Mouse (Mus musculus): ENCODE results near the gene Fam174a. TPM values are rescaled to one million over a fixed set of nuclear protein-coding genes. Genes with fewer than 3 reads are reported as not detected.

The Fam174a gene
- polyA plus RNA-seq, 1 experiment, result 6.8 TPM

GRCm38 (mm10) chr1:95343585-95344485 lies 30.4 kb downstream of the Fam174a start:
- H3K9me3 ChIP-seq (replicated peaks; ENCODE audit: control insufficient read depth, insufficient read depth, low read length, poor library complexity, severe bottlenecking), result no peaks in the 10 kb centered on the region
- no peaks in the 10 kb centered on the region for H3K27me3 ChIP-seq (ENCODE audit: control insufficient read depth, insufficient read depth, low read length, poor library complexity, severe bottlenecking)
- no peaks in the 10 kb centered on the region for H3K36me3 ChIP-seq (ENCODE audit: control insufficient read depth, insufficient read depth, low read length, poor library complexity, severe bottlenecking)
- TF ChIP-seq CTCF (IDR thresholded peaks at IDR 0.05; ENCODE audit: low read depth, low read length), result no peak
- TF ChIP-seq POLR2A (IDR thresholded peaks at IDR 0.05; ENCODE audit: insufficient read depth, low read length), result no peak
- TF ChIP-seq EP300 (IDR thresholded peaks at IDR 0.05; ENCODE audit: insufficient read depth, low read depth, low read length), result no peak
- no peak overlapping the region for H3K27ac ChIP-seq (ENCODE audit: insufficient read depth, low read length)
- no peaks in the 10 kb centered on the region for H3K4me1 ChIP-seq (ENCODE audit: control insufficient read depth, insufficient read depth, low read length)
- H3K4me3 ChIP-seq (ENCODE audit: low read depth, low read length), result no peak overlapping the region
- H3K9ac ChIP-seq (ENCODE audit: low read depth, poor library complexity, severe bottlenecking), result no peak overlapping the region

- H3K9ac ChIP-seq (ENCODE audit: low read depth, poor library complexity, severe bottlenecking), result no peak overlapping the region
- H3K4me1 ChIP-seq (ENCODE audit: control insufficient read depth, insufficient read depth, low read length), result no peaks in the 10 kb centered on the region
- TF ChIP-seq CTCF (IDR thresholded peaks at IDR 0.05; ENCODE audit: low read depth, low read length), result no peak
- no peak for TF ChIP-seq POLR2A (IDR thresholded peaks at IDR 0.05; ENCODE audit: insufficient read depth, low read length)
- no peak for TF ChIP-seq EP300 (IDR thresholded peaks at IDR 0.05; ENCODE audit: insufficient read depth, low read depth, low read length)
- H3K9me3 ChIP-seq (replicated peaks; ENCODE audit: control insufficient read depth, insufficient read depth, low read length, poor library complexity, severe bottlenecking), result no peaks in the 10 kb centered on the region
- H3K36me3 ChIP-seq (ENCODE audit: control insufficient read depth, insufficient read depth, low read length, poor library complexity, severe bottlenecking), result no peaks in the 10 kb centered on the region
- H3K4me3 ChIP-seq (ENCODE audit: low read depth, low read length), result no peak overlapping the region
- no peaks in the 10 kb centered on the region for H3K27me3 ChIP-seq (ENCODE audit: control insufficient read depth, insufficient read depth, low read length, poor library complexity, severe bottlenecking)
- H3K27ac ChIP-seq (ENCODE audit: insufficient read depth, low read length), result no peak overlapping the region
These were observed 40.7 kb downstream of the Fam174a start for GRCm38 (mm10) chr1:95354146-95354545.

GRCm38 (mm10) chr1:95356904-95357303 lies 43.5 kb downstream of the Fam174a start:
- Histone ChIP-seq H3K36me3 (ENCODE audit: control insufficient read depth, insufficient read depth, low read length, poor library complexity, severe bottlenecking) (no peaks in the 10 kb centered on the region), H3K27me3 (ENCODE audit: control insufficient read depth, insufficient read depth, low read length, poor library complexity, severe bottlenecking) (no peaks in the 10 kb centered on the region), H3K4me3 (ENCODE audit: low read depth, low read length) (no peak overlapping the region), H3K9ac (ENCODE audit: low read depth, poor library complexity, severe bottlenecking) (no peak overlapping the region), H3K9me3 (replicated peaks; ENCODE audit: control insufficient read depth, insufficient read depth, low read length, poor library complexity, severe bottlenecking) (no peaks in the 10 kb centered on the region), H3K4me1 (ENCODE audit: control insufficient read depth, insufficient read depth, low read length) (no peaks in the 10 kb centered on the region), H3K27ac (ENCODE audit: insufficient read depth, low read length) (no peak overlapping the region)
- no peak for TF ChIP-seq POLR2A (IDR thresholded peaks at IDR 0.05; ENCODE audit: insufficient read depth, low read length)
- no peak for TF ChIP-seq CTCF (IDR thresholded peaks at IDR 0.05; ENCODE audit: low read depth, low read length)
- TF ChIP-seq EP300 (IDR thresholded peaks at IDR 0.05; ENCODE audit: insufficient read depth, low read depth, low read length), result no peak

GRCm38 (mm10) chr1:95363692-95364091 lies 50.3 kb downstream of the Fam174a start:
- no peak overlapping the region for H3K27ac ChIP-seq (ENCODE audit: insufficient read depth, low read length)
- H3K4me3 ChIP-seq (ENCODE audit: low read depth, low read length), result no peak overlapping the region
- H3K36me3 ChIP-seq (ENCODE audit: control insufficient read depth, insufficient read depth, low read length, poor library complexity, severe bottlenecking), result no peaks in the 10 kb centered on the region
- no peaks in the 10 kb centered on the region for H3K4me1 ChIP-seq (ENCODE audit: control insufficient read depth, insufficient read depth, low read length)
- H3K27me3 ChIP-seq (ENCODE audit: control insufficient read depth, insufficient read depth, low read length, poor library complexity, severe bottlenecking), result no peaks in the 10 kb centered on the region
- no peaks in the 10 kb centered on the region for H3K9me3 ChIP-seq (replicated peaks; ENCODE audit: control insufficient read depth, insufficient read depth, low read length, poor library complexity, severe bottlenecking)
- TF ChIP-seq POLR2A (IDR thresholded peaks at IDR 0.05; ENCODE audit: insufficient read depth, low read length), result no peak
- no peak for TF ChIP-seq EP300 (IDR thresholded peaks at IDR 0.05; ENCODE audit: insufficient read depth, low read depth, low read length)
- no peak for TF ChIP-seq CTCF (IDR thresholded peaks at IDR 0.05; ENCODE audit: low read depth, low read length)
- no peak overlapping the region for H3K9ac ChIP-seq (ENCODE audit: low read depth, poor library complexity, severe bottlenecking)

DNA sequence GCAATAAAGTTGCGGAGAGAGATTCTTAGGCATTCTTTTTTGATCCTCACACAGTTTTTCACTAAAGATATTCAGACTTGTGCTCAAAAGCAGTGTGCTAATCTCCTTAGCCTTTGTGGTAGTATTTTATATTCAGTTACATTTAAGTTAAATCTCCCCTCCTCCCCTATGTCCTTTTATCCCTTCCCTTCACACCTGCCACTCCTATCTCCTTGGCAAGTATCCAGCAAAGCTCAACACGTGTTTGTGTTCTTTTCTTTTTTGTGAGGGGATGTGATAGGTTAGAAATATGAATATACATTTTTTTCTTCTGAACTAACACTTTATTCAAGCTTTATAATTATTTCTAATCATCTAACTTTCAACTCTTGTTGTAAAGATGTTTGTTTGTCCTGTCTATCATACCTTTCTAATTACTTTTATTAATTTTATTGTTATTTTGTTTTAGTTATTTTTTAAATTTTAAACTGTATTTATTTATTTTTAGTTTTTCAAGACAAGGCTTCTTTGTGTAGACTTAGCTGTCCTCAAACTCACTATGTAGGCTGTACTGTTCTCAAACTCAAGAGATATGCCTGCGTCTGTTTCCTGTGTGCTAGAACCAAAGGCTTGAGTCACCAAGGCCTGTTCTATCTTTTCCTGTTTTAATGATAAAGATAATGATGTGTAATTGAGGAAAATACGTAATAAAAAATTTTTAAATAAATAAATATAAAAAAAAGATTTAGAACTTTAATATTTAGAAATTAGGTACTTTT lies 53.4 kb downstream of the Fam174a start:
- no peaks in the 10 kb centered on the region for H3K27me3 ChIP-seq (ENCODE audit: control insufficient read depth, insufficient read depth, low read length, poor library complexity, severe bottlenecking)
- no peak overlapping the region for H3K9ac ChIP-seq (ENCODE audit: low read depth, poor library complexity, severe bottlenecking)
- no peaks in the 10 kb centered on the region for H3K36me3 ChIP-seq (ENCODE audit: control insufficient read depth, insufficient read depth, low read length, poor library complexity, severe bottlenecking)
- H3K9me3 ChIP-seq (replicated peaks; ENCODE audit: control insufficient read depth, insufficient read depth, low read length, poor library complexity, severe bottlenecking), result no peaks in the 10 kb centered on the region
- H3K27ac ChIP-seq (ENCODE audit: insufficient read depth, low read length), result no peak overlapping the region
- TF ChIP-seq POLR2A (IDR thresholded peaks at IDR 0.05; ENCODE audit: insufficient read depth, low read length) (no peak), EP300 (IDR thresholded peaks at IDR 0.05; ENCODE audit: insufficient read depth, low read depth, low read length) (no peak), CTCF (IDR thresholded peaks at IDR 0.05; ENCODE audit: low read depth, low read length) (no peak)
- no peaks in the 10 kb centered on the region for H3K4me1 ChIP-seq (ENCODE audit: control insufficient read depth, insufficient read depth, low read length)
- H3K4me3 ChIP-seq (ENCODE audit: low read depth, low read length), result no peak overlapping the region

Measured in ES-Bruce4 (cell line).